Mouse (Mus musculus) embryonic facial prominence, embryonic 15.5 days (tissue): ENCODE measurements around the gene BC147527. TPM values are rescaled to one million over a fixed set of nuclear protein-coding genes. Genes with fewer than 3 reads are reported as not detected.
"Not testable (repeated sequence)": the region's sequence is repeated elsewhere in the genome, so short reads cannot be mapped to it uniquely, and the experiment has no call there.

ENCODE experiments used
- ATAC-seq: fragments of 200-750 bp; cut with Nextera tagmentation; 2 replicates; pipeline ENCODE4 v1.8.0; 2017; ENCODE audit warnings: low read depth, moderate TSS enrichment; ENCODE audit not compliant: insufficient number of reproducible peaks, low FRiP score, low TSS enrichment
- H3K27ac ChIP-seq: fragments of 300-500 bp; sonication (generic); replicated peaks from 2 replicates; pipeline ENCODE4 v1.5.1; 2015; ENCODE audit warnings: mild to moderate bottlenecking, inconsistent platforms
- H3K27me3 ChIP-seq: fragments of 300-500 bp; sonication (generic); 2 replicates; pipeline ENCODE4 v1.6.1; 2015; ENCODE audit warnings: inconsistent platforms
- H3K36me3 ChIP-seq: fragments of 300-500 bp; sonication (generic); 2 replicates; pipeline ENCODE4 v1.6.1; 2015; ENCODE audit warnings: mild to moderate bottlenecking, inconsistent platforms
- H3K4me1 ChIP-seq: fragments of 300-500 bp; sonication (generic); 2 replicates; pipeline ENCODE4 v1.6.1; 2015; ENCODE audit warnings: inconsistent platforms
- H3K4me2 ChIP-seq: fragments of 300-500 bp; sonication (generic); replicated peaks from 2 replicates; pipeline ENCODE4 v1.6.1; 2015; ENCODE audit warnings: mild to moderate bottlenecking, inconsistent platforms
- H3K4me3 ChIP-seq: fragments of 300-500 bp; sonication (generic); replicated peaks from 2 replicates; pipeline ENCODE4 v1.5.1; 2015; ENCODE audit warnings: mild to moderate bottlenecking, inconsistent platforms
- H3K9ac ChIP-seq: fragments of 300-500 bp; sonication (generic); 2 replicates; pipeline ENCODE4 v1.6.1; 2015; ENCODE audit warnings: inconsistent platforms
- H3K9me3 ChIP-seq: fragments of 300-500 bp; sonication (generic); replicated peaks from 2 replicates; pipeline ENCODE4 v1.6.1; 2016; ENCODE audit warnings: inconsistent platforms
- WGBS: fragments of 180-500 bp; shearing (Covaris S2); methylation state at CpG from one replicate; pipeline ENCODE4 v1.1.7; 2015; 5-methylcytosine and 5-hydroxymethylcytosine counted together
- polyA plus RNA-seq: library from polyadenylated mRNA; unstranded; fragments of >200 nt; fragmentation: Nextera tagmentation; extraction: Ambion mirVana; gene quantifications from 2 replicates; pipeline ENCODE4 v1.2.1, GENCODE M21; 2015

The BC147527 gene
- polyA plus RNA-seq, result 0.16 and 0.63 TPM in 2 replicates

DNA sequence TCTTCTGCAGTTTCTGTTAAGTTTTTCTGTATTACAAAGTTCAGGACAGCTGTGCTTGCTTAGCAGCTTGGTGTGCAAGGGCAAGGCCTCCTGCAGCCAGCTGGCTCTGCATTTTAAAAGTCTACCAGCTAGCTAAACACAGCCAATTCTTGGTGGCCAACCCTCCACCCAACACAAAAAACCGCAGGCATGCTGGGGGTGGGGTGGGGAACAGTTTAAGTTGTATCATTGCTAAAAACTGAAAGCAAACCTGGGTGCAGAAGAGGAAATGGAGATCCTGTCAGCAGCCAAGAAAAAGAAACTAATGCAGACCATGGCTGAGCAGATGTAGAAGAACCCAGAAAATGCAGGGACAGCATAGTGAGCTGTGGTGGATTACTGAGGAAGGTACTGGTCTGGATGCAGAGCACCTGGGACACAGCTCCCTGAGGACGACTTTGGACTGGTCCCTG lies at the start of gene BC147527:
Gene BC147527, plus strand, starts transcription at position 402 of the 452 bp plus-strand sequence.
- Histone ChIP-seq H3K4me2 (no peak within 1 kb of the TSS), H3K4me1 (no peaks in the 10 kb centered on the region), H3K4me3 (no peak within 1 kb of the TSS), H3K27ac (no peak within 1 kb of the TSS), H3K27me3 (no peaks in the 10 kb centered on the region), H3K9me3 (no peaks in the 10 kb centered on the region), H3K36me3 (no peaks in the 10 kb centered on the region), H3K9ac (no peak within 1 kb of the TSS)
- 33% methylated on average over 2 of the region's 2 CpGs for WGBS
- ATAC-seq, result no peak

DNA sequence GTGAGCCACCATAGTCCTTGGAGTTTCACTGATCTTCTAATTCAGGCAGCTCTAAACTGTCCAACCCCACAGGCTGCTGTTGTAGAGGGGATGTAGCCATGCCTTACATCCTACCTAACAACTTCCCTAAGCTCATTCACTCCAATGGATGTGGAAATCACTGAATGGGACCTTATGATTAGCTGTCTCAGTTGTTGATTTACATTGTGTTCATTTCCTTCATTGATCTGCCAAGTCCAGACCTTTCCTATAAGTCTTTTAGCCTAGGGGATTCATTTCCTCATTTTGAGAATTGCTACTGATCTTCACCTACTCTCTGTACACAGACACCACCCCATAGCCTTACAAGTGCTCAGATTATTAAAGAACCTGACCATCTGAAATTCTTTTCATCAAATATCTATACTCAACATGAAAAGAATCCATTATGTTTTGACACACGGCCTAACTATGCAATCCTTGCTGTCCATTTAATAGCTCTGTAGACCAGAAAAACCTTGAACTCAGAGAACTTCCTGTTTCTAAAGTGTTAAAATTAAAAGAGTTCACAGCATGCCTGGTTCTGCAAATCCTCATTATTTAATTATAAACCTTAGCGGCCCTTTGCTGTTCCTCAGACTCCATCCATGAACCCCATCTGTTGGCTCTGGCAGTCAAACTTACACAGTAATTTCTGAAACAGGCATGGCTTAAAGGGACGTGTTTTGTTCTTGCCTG lies 48.8 kb upstream of the BC147527 start:
- not testable (repeated sequence) for H3K4me2 ChIP-seq, H3K4me1 ChIP-seq, H3K4me3 ChIP-seq, H3K9ac ChIP-seq, H3K36me3 ChIP-seq, H3K9me3 ChIP-seq, H3K27me3 ChIP-seq, ATAC-seq, H3K27ac ChIP-seq
- WGBS, result 64% methylated on average over 2 of the region's 3 CpGs

DNA sequence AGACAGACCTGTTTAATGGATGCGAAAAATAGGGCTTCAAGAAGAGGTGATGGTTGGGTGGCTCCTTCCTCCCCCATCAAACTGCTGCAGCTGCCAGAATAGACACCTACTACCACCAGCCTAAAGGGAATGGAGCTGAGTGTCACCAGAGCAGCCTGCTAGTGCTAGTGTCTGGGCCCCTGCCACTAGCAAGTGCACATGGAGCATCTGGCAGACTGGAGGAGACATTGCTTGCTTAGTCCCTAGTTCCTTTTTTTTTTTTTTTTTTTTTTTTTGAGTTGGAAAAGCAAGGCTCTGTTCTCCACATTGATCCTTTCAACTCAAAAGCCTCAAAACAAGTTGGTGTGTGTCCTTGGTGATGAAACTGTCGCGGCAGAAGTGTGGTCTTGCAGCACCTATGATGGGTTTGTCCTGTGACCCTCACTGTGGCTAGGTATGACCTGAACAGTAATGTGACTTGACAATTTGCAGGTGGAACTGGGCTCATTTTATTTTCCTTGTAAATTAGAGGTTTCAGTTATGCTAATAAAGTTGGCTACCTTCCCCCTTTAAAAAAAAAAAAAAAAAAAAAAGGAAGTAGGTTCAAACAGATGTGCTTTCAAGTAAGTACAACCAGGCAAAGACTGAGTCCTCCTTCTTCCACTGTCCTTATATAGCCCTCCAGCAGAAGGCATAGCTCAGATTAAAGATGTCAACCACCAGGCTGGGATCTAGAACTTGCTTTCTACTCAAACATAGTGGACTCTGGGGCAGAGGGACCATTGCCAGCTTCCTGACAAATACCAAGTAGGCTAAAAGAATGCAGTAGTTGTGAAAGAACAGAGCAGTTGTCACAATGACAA lies 41.2 kb upstream of the BC147527 start:
- H3K9me3 ChIP-seq, H3K9ac ChIP-seq, H3K36me3 ChIP-seq, H3K4me1 ChIP-seq, H3K4me2 ChIP-seq, H3K27me3 ChIP-seq, H3K27ac ChIP-seq, H3K4me3 ChIP-seq, ATAC-seq: not testable (repeated sequence)
- 89% methylated on average over 3 of the region's 3 CpGs for WGBS

DNA sequence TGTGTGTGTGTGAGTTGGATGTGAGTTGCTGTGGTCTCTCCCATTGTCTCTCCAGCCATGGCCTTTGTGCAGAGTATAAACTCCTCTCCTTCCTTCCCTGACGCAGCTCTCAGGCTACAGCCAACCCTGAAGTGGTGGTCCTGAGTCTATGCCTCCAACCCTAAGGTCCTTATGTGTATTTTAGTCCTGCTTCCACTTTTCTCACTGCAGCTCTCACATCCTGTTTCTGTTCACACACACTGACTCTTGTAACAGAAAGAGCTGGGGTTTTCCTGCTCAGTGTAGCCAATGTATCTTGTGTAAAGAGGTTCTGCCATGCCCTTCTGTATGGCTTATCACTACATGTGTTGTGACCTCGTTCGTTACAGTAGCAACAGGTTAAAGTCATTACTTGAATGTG lies 40.5 kb upstream of the BC147527 start:
- not testable (repeated sequence) for ATAC-seq, H3K27me3 ChIP-seq, H3K9me3 ChIP-seq, H3K4me3 ChIP-seq, H3K27ac ChIP-seq, H3K9ac ChIP-seq, H3K4me1 ChIP-seq, H3K4me2 ChIP-seq, H3K36me3 ChIP-seq
- 63% methylated on average over 3 of the region's 3 CpGs for WGBS

DNA sequence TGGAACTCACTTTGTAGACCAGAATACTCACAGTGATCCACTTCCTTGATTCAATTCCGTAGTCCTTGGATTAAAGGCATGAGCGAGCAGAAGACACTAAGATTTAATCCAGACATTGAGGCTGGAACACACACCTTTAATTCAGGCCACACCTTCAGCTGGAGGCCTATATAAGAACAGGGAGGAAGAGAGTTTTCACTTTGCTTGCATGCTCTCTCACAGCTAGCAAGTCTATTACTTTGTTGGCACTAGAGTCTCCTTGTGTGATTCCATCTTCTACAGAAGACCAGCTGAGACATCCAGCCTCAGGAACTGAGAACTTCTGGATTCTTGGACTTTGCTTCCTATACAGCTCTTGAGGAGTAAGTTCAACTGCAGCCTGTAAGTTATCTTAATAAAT lies 37.3 kb upstream of the BC147527 start, which contains the start of gene AF067061:
Gene AF067061, plus strand, starts transcription at position 245 of the 400 bp plus-strand sequence.
- H3K4me1 ChIP-seq, H3K9me3 ChIP-seq, H3K4me3 ChIP-seq, H3K4me2 ChIP-seq, H3K9ac ChIP-seq, H3K27ac ChIP-seq, H3K36me3 ChIP-seq, H3K27me3 ChIP-seq, ATAC-seq: not testable (repeated sequence)
- 84% methylated on average over 2 of the region's 2 CpGs for WGBS

DNA sequence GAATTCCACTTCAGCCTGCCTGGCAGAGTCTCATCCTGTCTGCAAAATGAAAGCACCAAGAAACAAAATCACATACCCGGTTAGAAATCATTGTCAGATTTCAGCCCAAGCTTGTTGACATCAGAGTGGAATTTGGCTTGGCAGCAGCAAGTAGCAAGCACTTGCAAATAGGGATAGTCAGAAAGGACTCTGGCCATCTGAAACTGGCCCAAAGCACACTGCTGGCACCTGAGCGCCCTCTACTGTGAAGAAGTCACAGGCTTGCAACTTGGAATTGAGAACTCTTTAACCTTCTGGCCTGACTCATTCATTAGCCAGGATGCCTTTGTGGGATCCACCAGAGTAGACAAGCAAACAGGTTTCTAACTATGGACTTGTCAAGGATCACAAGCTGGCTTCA lies 22.4 kb upstream of the BC147527 start:
- not testable (repeated sequence) for H3K4me2 ChIP-seq, H3K27me3 ChIP-seq, H3K9me3 ChIP-seq, H3K36me3 ChIP-seq, H3K4me1 ChIP-seq, H3K4me3 ChIP-seq, ATAC-seq, H3K9ac ChIP-seq, H3K27ac ChIP-seq
- WGBS, result 20% methylated on average over 2 of the region's 2 CpGs

DNA sequence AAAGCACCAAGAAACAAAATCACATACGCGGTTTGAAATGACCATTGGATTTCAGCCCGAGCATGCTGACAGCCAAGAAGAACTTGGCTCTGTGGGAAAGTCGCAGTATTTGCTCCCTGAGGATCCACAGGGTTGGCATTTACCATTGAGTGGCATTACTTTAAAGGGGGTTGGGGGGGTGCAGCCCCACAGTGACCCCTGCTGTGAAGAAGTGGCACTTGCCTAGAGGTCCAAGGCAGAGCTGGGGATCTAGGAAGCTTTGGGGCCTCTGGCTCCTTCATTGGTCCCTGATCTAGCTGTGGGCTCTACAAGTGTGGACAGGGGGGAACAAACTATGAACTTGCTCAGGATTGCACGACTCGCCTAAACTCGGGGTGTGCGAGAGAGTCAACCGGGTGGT lies 21.4 kb upstream of the BC147527 start:
- H3K9me3 ChIP-seq, result no peaks in the 10 kb centered on the region
- no peaks in the 10 kb centered on the region for H3K36me3 ChIP-seq
- H3K27me3 ChIP-seq, result no peaks in the 10 kb centered on the region
- no peak overlapping the region for H3K27ac ChIP-seq
- WGBS, result 82% methylated on average over 9 of the region's 9 CpGs
- no peak overlapping the region for H3K4me2 ChIP-seq
- no peak for ATAC-seq
- H3K4me1 ChIP-seq, result no peaks in the 10 kb centered on the region
- no peak overlapping the region for H3K9ac ChIP-seq
- no peak overlapping the region for H3K4me3 ChIP-seq

DNA sequence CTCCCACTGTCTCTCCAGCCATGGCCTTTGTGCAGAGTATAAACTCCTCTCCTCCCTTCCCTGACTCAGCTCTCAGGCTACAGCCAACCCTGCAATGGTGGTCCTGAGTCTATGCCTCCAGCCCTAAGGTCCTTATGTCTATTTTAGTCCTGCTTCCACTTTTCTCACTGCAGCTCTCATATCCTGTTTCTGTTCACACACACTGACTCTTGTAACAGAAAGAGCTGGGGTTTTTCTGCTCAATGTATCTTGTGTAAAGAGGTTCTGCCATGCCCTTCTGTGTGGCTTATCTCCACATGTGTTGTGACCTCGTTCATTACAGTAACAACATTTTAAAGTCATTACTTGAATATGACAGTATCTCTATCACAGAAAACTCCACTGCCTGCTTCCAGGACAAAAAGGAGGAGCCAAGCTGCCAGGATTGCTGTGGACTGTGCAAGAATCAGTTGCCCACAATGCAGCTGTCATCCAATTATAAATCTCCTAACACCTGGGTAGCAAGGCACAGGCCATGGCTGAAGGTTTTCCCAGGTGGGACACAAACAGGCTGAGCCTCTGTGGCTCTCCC lies 783 bp upstream of the BC147527 start:
- no peak for ATAC-seq
- WGBS, result 49% methylated on average over 1 of the region's 1 CpGs

DNA sequence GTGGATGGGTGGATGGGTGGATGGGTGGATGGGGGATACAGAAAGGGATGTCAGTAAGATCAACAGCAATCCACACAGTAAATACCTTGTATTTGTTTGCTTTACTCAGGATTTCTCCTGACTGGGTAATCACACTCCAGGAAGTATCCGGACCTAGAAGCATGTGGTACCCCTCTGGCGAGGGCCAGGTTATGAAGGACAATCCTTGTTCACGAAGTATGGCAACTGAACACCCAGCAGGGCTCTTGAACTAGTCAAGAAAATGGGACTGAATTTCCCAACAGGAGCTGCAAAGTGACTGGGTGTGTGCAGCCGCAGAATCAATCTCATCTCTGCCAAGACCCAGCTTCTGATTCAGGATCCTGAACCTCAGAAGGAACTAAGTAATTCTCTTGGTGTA lies 661 bp downstream of the BC147527 start:
- Histone ChIP-seq H3K27ac (no peak overlapping the region), H3K9me3 (no peaks in the 10 kb centered on the region), H3K27me3 (no peaks in the 10 kb centered on the region), H3K36me3 (no peaks in the 10 kb centered on the region), H3K4me2 (no peak overlapping the region), H3K4me1 (no peaks in the 10 kb centered on the region), H3K9ac (no peak overlapping the region), H3K4me3 (no peak overlapping the region)
- WGBS, result 79% methylated on average over 4 of the region's 4 CpGs
- ATAC-seq, result no peak

More for the DNA sequence above, 783 bp upstream of the BC147527 start:
- Histone ChIP-seq H3K4me3 (no peak overlapping the region), H3K9ac (no peak overlapping the region), H3K9me3 (no peaks in the 10 kb centered on the region), H3K4me2 (no peak overlapping the region), H3K36me3 (no peaks in the 10 kb centered on the region), H3K27ac (no peak overlapping the region), H3K27me3 (no peaks in the 10 kb centered on the region), H3K4me1 (no peaks in the 10 kb centered on the region)

DNA sequence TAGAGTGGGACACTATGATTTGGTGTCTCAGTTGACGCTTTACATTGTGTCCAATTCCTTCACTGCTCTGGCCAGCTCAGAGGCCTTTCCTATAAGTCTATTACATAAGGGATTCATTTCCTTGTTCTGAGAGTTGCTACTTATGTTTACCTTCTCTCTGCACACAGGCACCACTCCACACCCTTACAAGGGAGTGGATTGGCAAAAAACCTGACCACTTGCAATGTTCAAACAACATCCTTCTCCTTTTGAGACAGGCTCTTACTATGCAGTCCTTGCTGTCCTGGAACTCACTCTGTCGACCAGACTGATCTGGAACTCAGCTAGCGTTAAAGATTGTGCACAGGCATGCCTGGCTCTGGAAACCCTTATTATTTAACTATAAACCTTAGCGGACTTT lies 10.6 kb downstream of the BC147527 start:
- Histone ChIP-seq H3K4me3 (no peak overlapping the region), H3K27ac (no peak overlapping the region), H3K27me3 (no peaks in the 10 kb centered on the region), H3K4me1 (no peaks in the 10 kb centered on the region), H3K36me3 (no peaks in the 10 kb centered on the region), H3K9ac (no peak overlapping the region), H3K4me2 (no peak overlapping the region), H3K9me3 (no peaks in the 10 kb centered on the region)
- WGBS, result 71% methylated on average over 4 of the region's 4 CpGs
- ATAC-seq, result no peak

DNA sequence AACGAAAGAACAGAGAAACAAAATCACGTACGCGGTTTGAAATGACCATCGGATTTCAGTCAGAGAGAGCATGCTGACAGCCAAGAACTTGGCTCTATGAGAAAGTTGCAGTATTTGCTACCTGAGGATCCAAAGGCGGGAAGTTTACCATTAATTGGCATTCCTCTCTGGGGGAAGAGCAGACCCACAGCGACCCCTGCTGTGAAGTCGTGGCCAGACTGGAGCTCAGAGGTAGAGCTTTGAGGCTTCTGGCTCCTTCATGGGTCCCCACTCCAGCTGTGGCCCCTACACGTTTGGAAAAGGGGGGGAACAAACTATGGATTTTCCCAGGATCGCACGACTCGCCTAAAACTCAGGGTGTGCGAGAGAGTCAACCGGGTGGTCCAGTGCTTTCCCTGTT lies 13.4 kb downstream of the BC147527 start:
- ATAC-seq, result no peak
- H3K27me3 ChIP-seq, result no peaks in the 10 kb centered on the region
- no peak overlapping the region for H3K4me3 ChIP-seq
- no peaks in the 10 kb centered on the region for H3K9me3 ChIP-seq
- no peaks in the 10 kb centered on the region for H3K4me1 ChIP-seq
- no peak overlapping the region for H3K4me2 ChIP-seq
- 43% methylated on average over 14 of the region's 14 CpGs for WGBS
- H3K36me3 ChIP-seq, result no peaks in the 10 kb centered on the region
- H3K9ac ChIP-seq, result no peak overlapping the region
- no peak overlapping the region for H3K27ac ChIP-seq
